Mouse (Mus musculus): ENCODE measurements around the gene Ampd1. TPM values are rescaled to one million over a fixed set of nuclear protein-coding genes. Genes with fewer than 3 reads are reported as not detected.

Ampd1 gene
- polyA plus RNA-seq, 1 experiment from 2014 or later, result 0.94 TPM

- H3K9me3 ChIP-seq (replicated peaks), result no peaks in the 10 kb centered on the region
- H3K27ac ChIP-seq (replicated peaks), result no peak overlapping the region
- H3K9ac ChIP-seq, result no peak overlapping the region
- H3K27me3 ChIP-seq, result no peaks in the 10 kb centered on the region
- no peaks in the 10 kb centered on the region for H3K4me1 ChIP-seq (replicated peaks)
- 73% methylated on average over 8 of the region's 9 CpGs for WGBS (ENCODE audit: insufficient replicate concordance)
- no peak overlapping the region for H3K4me2 ChIP-seq
- H3K4me3 ChIP-seq (replicated peaks), result no peak overlapping the region
- ATAC-seq (ENCODE audit: insufficient read depth), result no peak
- no peaks in the 10 kb centered on the region for H3K36me3 ChIP-seq (replicated peaks)
These were observed 5.5 kb downstream of the Ampd1 start for GRCm38 (mm10) chr3:103079301-103079700.

- no peak overlapping the region for H3K27ac ChIP-seq (replicated peaks)
- no peak overlapping the region for H3K4me2 ChIP-seq
- H3K4me3 ChIP-seq (replicated peaks), result no peak overlapping the region
- H3K4me1 ChIP-seq (replicated peaks), result no peaks in the 10 kb centered on the region
- no peaks in the 10 kb centered on the region for H3K9me3 ChIP-seq (replicated peaks)
- H3K27me3 ChIP-seq, result no peaks in the 10 kb centered on the region
- ATAC-seq (ENCODE audit: insufficient read depth), result no peak
- H3K9ac ChIP-seq, result no peak overlapping the region
- H3K36me3 ChIP-seq (replicated peaks), result no peaks in the 10 kb centered on the region
- 64% methylated on average over 11 of the region's 11 CpGs for WGBS (ENCODE audit: insufficient replicate concordance)
These were observed 7.2 kb downstream of the Ampd1 start for GRCm38 (mm10) chr3:103081051-103081450.

- Histone ChIP-seq H3K4me2 (no peak overlapping the region), H3K4me1 (replicated peaks) (no peaks in the 10 kb centered on the region), H3K27ac (replicated peaks) (no peak overlapping the region), H3K9me3 (replicated peaks) (no peaks in the 10 kb centered on the region), H3K4me3 (replicated peaks) (no peak overlapping the region), H3K36me3 (replicated peaks) (no peaks in the 10 kb centered on the region), H3K9ac (no peak overlapping the region), H3K27me3 (no peaks in the 10 kb centered on the region)
- ATAC-seq (ENCODE audit: insufficient read depth), result no peak
- WGBS (ENCODE audit: insufficient replicate concordance), result 78% methylated on average over 17 of the region's 17 CpGs
These were observed 8.1 kb downstream of the Ampd1 start for GRCm38 (mm10) chr3:103081861-103082453.

GRCm38 (mm10) chr3:103082761-103083160 is 8.9 kb downstream of the Ampd1 start:
- no peak overlapping the region for H3K27ac ChIP-seq (replicated peaks)
- WGBS (ENCODE audit: insufficient replicate concordance), result 69% methylated on average over 5 of the region's 5 CpGs
- ATAC-seq (ENCODE audit: insufficient read depth), result no peak

GRCm38 (mm10) chr3:103085986-103086385 is 12.2 kb downstream of the Ampd1 start:
- H3K4me3 ChIP-seq (replicated peaks), result no peak overlapping the region
- H3K9me3 ChIP-seq (replicated peaks), result no peaks in the 10 kb centered on the region
- 0 out of 2 replicates have a peak, but pooled peaks cover 6% of the 10 kb centered on the region for H3K27me3 ChIP-seq
- H3K27ac ChIP-seq (replicated peaks), result no peak overlapping the region
- H3K4me2 ChIP-seq, result no peak overlapping the region
- no peaks in the 10 kb centered on the region for H3K4me1 ChIP-seq (replicated peaks)
- WGBS (ENCODE audit: insufficient replicate concordance), result 57% methylated on average over 3 of the region's 3 CpGs
- no peaks in the 10 kb centered on the region for H3K36me3 ChIP-seq (replicated peaks)
- H3K9ac ChIP-seq, result no peak overlapping the region
- ATAC-seq (ENCODE audit: insufficient read depth), result no peak

More at GRCm38 (mm10) chr3:103082761-103083160, 8.9 kb downstream of the Ampd1 start:
- H3K36me3 ChIP-seq (replicated peaks), result no peaks in the 10 kb centered on the region
- H3K9me3 ChIP-seq (replicated peaks), result no peaks in the 10 kb centered on the region
- H3K4me2 ChIP-seq, result no peak overlapping the region
- H3K4me1 ChIP-seq (replicated peaks), result no peaks in the 10 kb centered on the region
- H3K9ac ChIP-seq, result no peak overlapping the region
- no peak overlapping the region for H3K4me3 ChIP-seq (replicated peaks)
- H3K27me3 ChIP-seq, result no peaks in the 10 kb centered on the region

- no peaks in the 10 kb centered on the region for H3K4me1 ChIP-seq (replicated peaks)
- H3K36me3 ChIP-seq (replicated peaks), result no peaks in the 10 kb centered on the region
- H3K4me3 ChIP-seq (replicated peaks), result no peak overlapping the region
- peaks cover 17% of the 10 kb centered on the region for H3K27me3 ChIP-seq
- WGBS (ENCODE audit: insufficient replicate concordance), result 43% methylated on average over 2 of the region's 2 CpGs
- H3K9me3 ChIP-seq (replicated peaks), result no peaks in the 10 kb centered on the region
- H3K27ac ChIP-seq (replicated peaks), result no peak overlapping the region
- ATAC-seq (ENCODE audit: insufficient read depth), result no peak
- H3K9ac ChIP-seq, result no peak overlapping the region
- no peak overlapping the region for H3K4me2 ChIP-seq
These were observed 17.9 kb downstream of the Ampd1 start for GRCm38 (mm10) chr3:103091753-103092152.

- Histone ChIP-seq H3K4me3 (replicated peaks) (no peak overlapping the region), H3K9ac (no peak overlapping the region), H3K4me1 (replicated peaks) (peaks cover 19% of the 10 kb centered on the region), H3K4me2 (no peak overlapping the region), H3K36me3 (replicated peaks) (no peaks in the 10 kb centered on the region), H3K27me3 (peaks cover 23% of the 10 kb centered on the region), H3K27ac (replicated peaks) (no peak overlapping the region), H3K9me3 (replicated peaks) (no peaks in the 10 kb centered on the region)
- no peak for ATAC-seq (ENCODE audit: insufficient read depth)
- WGBS (ENCODE audit: insufficient replicate concordance), result 74% methylated on average over 23 of the region's 23 CpGs
These were observed 24.8 kb downstream of the Ampd1 start for GRCm38 (mm10) chr3:103098662-103099061.

- Histone ChIP-seq H3K27ac (replicated peaks) (no peak overlapping the region), H3K4me1 (replicated peaks) (peaks cover 19% of the 10 kb centered on the region), H3K4me3 (replicated peaks) (no peak overlapping the region), H3K4me2 (no peak overlapping the region), H3K9me3 (replicated peaks) (no peaks in the 10 kb centered on the region), H3K9ac (no peak overlapping the region), H3K36me3 (replicated peaks) (no peaks in the 10 kb centered on the region), H3K27me3 (peaks cover 20% of the 10 kb centered on the region)
- no peak for ATAC-seq (ENCODE audit: insufficient read depth)
- WGBS (ENCODE audit: insufficient replicate concordance), result 66% methylated on average over 6 of the region's 6 CpGs
These were observed 25.9 kb downstream of the Ampd1 start for GRCm38 (mm10) chr3:103099667-103100066.

- H3K4me2 ChIP-seq, result no peak overlapping the region
- H3K36me3 ChIP-seq (replicated peaks), result no peaks in the 10 kb centered on the region
- H3K9ac ChIP-seq, result no peak overlapping the region
- H3K27ac ChIP-seq (replicated peaks), result no peak overlapping the region
- H3K4me1 ChIP-seq (replicated peaks), result peaks cover 19% of the 10 kb centered on the region
- no peak for ATAC-seq (ENCODE audit: insufficient read depth)
- no peaks in the 10 kb centered on the region for H3K9me3 ChIP-seq (replicated peaks)
- peaks cover 15% of the 10 kb centered on the region; the same call in 1 of the 2 replicates for H3K27me3 ChIP-seq
- WGBS (ENCODE audit: insufficient replicate concordance), result 41% methylated on average over 2 of the region's 2 CpGs
- H3K4me3 ChIP-seq (replicated peaks), result no peak overlapping the region
These were observed 26.9 kb downstream of the Ampd1 start for GRCm38 (mm10) chr3:103100735-103101134.

- H3K4me2 ChIP-seq, result peak overlapping the region; percentile 98; the same call in 1 of the 2 replicates
- H3K4me3 ChIP-seq (replicated peaks), result no peak overlapping the region
- no peak overlapping the region for H3K9ac ChIP-seq
- H3K27ac ChIP-seq (replicated peaks), result no peak overlapping the region
- H3K36me3 ChIP-seq (replicated peaks), result no peaks in the 10 kb centered on the region
- peaks cover 24% of the 10 kb centered on the region for H3K4me1 ChIP-seq (replicated peaks)
- ATAC-seq (ENCODE audit: insufficient read depth), result no peak
- H3K27me3 ChIP-seq, result peaks cover 15% of the 10 kb centered on the region; the same call in 1 of the 2 replicates
- H3K9me3 ChIP-seq (replicated peaks), result no peaks in the 10 kb centered on the region
- 46% methylated on average over 5 of the region's 5 CpGs for WGBS (ENCODE audit: insufficient replicate concordance)
These were observed 27.4 kb downstream of the Ampd1 start for GRCm38 (mm10) chr3:103101194-103101593.

- Histone ChIP-seq H3K4me3 (replicated peaks) (peak overlapping the region; percentile 85), H3K36me3 (replicated peaks) (no peaks in the 10 kb centered on the region), H3K27me3 (peaks cover 15% of the 10 kb centered on the region; the same call in 1 of the 2 replicates), H3K27ac (replicated peaks) (peak overlapping the region; percentile 92), H3K9me3 (replicated peaks) (no peaks in the 10 kb centered on the region), H3K4me2 (peak overlapping the region; percentile 98), H3K4me1 (replicated peaks) (peaks cover 28% of the 10 kb centered on the region), H3K9ac (peak overlapping the region; percentile 87)
- WGBS (ENCODE audit: insufficient replicate concordance), result under 1% methylated on average over 14 of the region's 14 CpGs
- peak; percentile 63 for ATAC-seq (ENCODE audit: insufficient read depth)
These were observed 28.1 kb downstream of the Ampd1 start for GRCm38 (mm10) chr3:103101909-103102308.
